Mouse (Mus musculus): ENCODE results near the gene Hist2h2be. TPM values are rescaled to one million over a fixed set of nuclear protein-coding genes. Genes with fewer than 3 reads are reported as not detected.
A peak's percentile ranks its signal among the peaks of the same experiment; 100 is the strongest.
"Not testable (repeated sequence)": the region's sequence is repeated elsewhere in the genome, so short reads cannot be mapped to it uniquely, and the experiment has no call there.

The Hist2h2be gene
- polyA plus RNA-seq, 1 experiment from 2014 or later: 5.0 TPM

- ATAC-seq (ENCODE audit: low FRiP score) (peak; percentile 94), DNase-seq (ENCODE audit: low spot score) (peak; percentile 92)
- H3K27ac ChIP-seq: peak overlapping the region; percentile 97
- H3K27me3 ChIP-seq (ENCODE audit: control insufficient read depth, insufficient read depth, low read length): no peaks in the 10 kb centered on the region
- WGBS: under 1% methylated on average over 50 of the region's 50 CpGs
- H3K9ac ChIP-seq: peak overlapping the region; percentile 81
- peak overlapping the region; percentile 76 for H3K4me2 ChIP-seq (replicated peaks)
- no peaks in the 10 kb centered on the region for H3K9me3 ChIP-seq (ENCODE audit: control insufficient read depth, low read length)
- H3K4me3 ChIP-seq (replicated peaks; ENCODE audit: low read length): peak overlapping the region; percentile 53
- H3K36me3 ChIP-seq (replicated peaks; ENCODE audit: control insufficient read depth, insufficient read depth): peaks cover 26% of the 10 kb centered on the region
- peaks cover 16% of the 10 kb centered on the region for H3K4me1 ChIP-seq (replicated peaks; ENCODE audit: control insufficient read depth, insufficient read depth, low read length)
Measured at GRCm38 (mm10) chr3:96197129-96197749, 23.7 kb upstream of the Hist2h2be start.

GRCm38 (mm10) chr3:96198181-96198580, 22.7 kb upstream of the Hist2h2be start:
- H3K36me3 ChIP-seq (replicated peaks; ENCODE audit: control insufficient read depth, insufficient read depth): peaks cover 17% of the 10 kb centered on the region
- WGBS: 5% methylated on average over 6 of the region's 6 CpGs
- peak overlapping the region; percentile 76 for H3K4me2 ChIP-seq (replicated peaks)
- peak overlapping the region; percentile 81 for H3K9ac ChIP-seq
- H3K4me3 ChIP-seq (replicated peaks; ENCODE audit: low read length): peak overlapping the region; percentile 53
- no peaks in the 10 kb centered on the region for H3K27me3 ChIP-seq (ENCODE audit: control insufficient read depth, insufficient read depth, low read length)
- peak; percentile 32; the same call in 1 of the 2 replicates for ATAC-seq (ENCODE audit: low FRiP score)
- peaks cover 16% of the 10 kb centered on the region for H3K4me1 ChIP-seq (replicated peaks; ENCODE audit: control insufficient read depth, insufficient read depth, low read length)
- peak overlapping the region; percentile 44; the same call in 1 of the 2 replicates for H3K27ac ChIP-seq
- peak; percentile 60 for DNase-seq (ENCODE audit: low spot score)
- no peaks in the 10 kb centered on the region for H3K9me3 ChIP-seq (ENCODE audit: control insufficient read depth, low read length)

GRCm38 (mm10) chr3:96198601-96199251, 22.2 kb upstream of the Hist2h2be start:
- not testable (repeated sequence) for H3K9me3 ChIP-seq (ENCODE audit: control insufficient read depth, low read length); ATAC-seq (ENCODE audit: low FRiP score); H3K4me3 ChIP-seq (replicated peaks; ENCODE audit: low read length); H3K27ac ChIP-seq; DNase-seq (ENCODE audit: low spot score); H3K9ac ChIP-seq; H3K27me3 ChIP-seq (ENCODE audit: control insufficient read depth, insufficient read depth, low read length)
- H3K4me1 ChIP-seq (replicated peaks; ENCODE audit: control insufficient read depth, insufficient read depth, low read length): peaks cover 16% of the 10 kb centered on the region
- peak overlapping the region; percentile 76 for H3K4me2 ChIP-seq (replicated peaks)
- 41% methylated on average over 6 of the region's 8 CpGs for WGBS
- peaks cover 11% of the 10 kb centered on the region for H3K36me3 ChIP-seq (replicated peaks; ENCODE audit: control insufficient read depth, insufficient read depth)

- 76% methylated on average over 2 of the region's 2 CpGs for WGBS
- Histone ChIP-seq H3K9me3 (ENCODE audit: control insufficient read depth, low read length) (no peaks in the 10 kb centered on the region), H3K4me2 (replicated peaks) (no peak overlapping the region), H3K4me1 (replicated peaks; ENCODE audit: control insufficient read depth, insufficient read depth, low read length) (peaks cover 16% of the 10 kb centered on the region), H3K4me3 (replicated peaks; ENCODE audit: low read length) (no peak overlapping the region), H3K9ac (no peak overlapping the region), H3K27me3 (ENCODE audit: control insufficient read depth, insufficient read depth, low read length) (no peaks in the 10 kb centered on the region), H3K36me3 (replicated peaks; ENCODE audit: control insufficient read depth, insufficient read depth) (peaks cover 1% of the 10 kb centered on the region; the same call in 1 of the 2 replicates), H3K27ac (no peak overlapping the region)
- ATAC-seq (ENCODE audit: low FRiP score) (no peak), DNase-seq (ENCODE audit: low spot score) (no peak)
Measured at GRCm38 (mm10) chr3:96199731-96200130, 21.2 kb upstream of the Hist2h2be start.

GRCm38 (mm10) chr3:96207819-96208218, 13.1 kb upstream of the Hist2h2be start:
- H3K36me3 ChIP-seq (replicated peaks; ENCODE audit: control insufficient read depth, insufficient read depth): no peaks in the 10 kb centered on the region
- H3K9ac ChIP-seq: no peak overlapping the region
- no peak overlapping the region for H3K4me2 ChIP-seq (replicated peaks)
- WGBS: 88% methylated on average over 3 of the region's 3 CpGs
- H3K9me3 ChIP-seq (ENCODE audit: control insufficient read depth, low read length): no peaks in the 10 kb centered on the region
- no peak overlapping the region for H3K27ac ChIP-seq
- ATAC-seq (ENCODE audit: low FRiP score): no peak
- no peak for DNase-seq (ENCODE audit: low spot score)
- no peaks in the 10 kb centered on the region for H3K27me3 ChIP-seq (ENCODE audit: control insufficient read depth, insufficient read depth, low read length)
- no peaks in the 10 kb centered on the region for H3K4me1 ChIP-seq (replicated peaks; ENCODE audit: control insufficient read depth, insufficient read depth, low read length)
- H3K4me3 ChIP-seq (replicated peaks; ENCODE audit: low read length): no peak overlapping the region

- no peaks in the 10 kb centered on the region for H3K36me3 ChIP-seq (replicated peaks; ENCODE audit: control insufficient read depth, insufficient read depth)
- H3K4me1 ChIP-seq (replicated peaks; ENCODE audit: control insufficient read depth, insufficient read depth, low read length): no peaks in the 10 kb centered on the region
- H3K4me2 ChIP-seq (replicated peaks): no peak overlapping the region
- no peak overlapping the region for H3K9ac ChIP-seq
- DNase-seq (ENCODE audit: low spot score) (no peak), ATAC-seq (ENCODE audit: low FRiP score) (no peak)
- H3K27me3 ChIP-seq (ENCODE audit: control insufficient read depth, insufficient read depth, low read length): no peaks in the 10 kb centered on the region
- WGBS: 23% methylated on average over 15 of the region's 15 CpGs
- no peak overlapping the region for H3K27ac ChIP-seq
- H3K9me3 ChIP-seq (ENCODE audit: control insufficient read depth, low read length): no peaks in the 10 kb centered on the region
- no peak overlapping the region for H3K4me3 ChIP-seq (replicated peaks; ENCODE audit: low read length)
Measured at GRCm38 (mm10) chr3:96209242-96209641, 11.7 kb upstream of the Hist2h2be start.

- no peak for DNase-seq (ENCODE audit: low spot score)
- under 1% methylated on average over 12 of the region's 12 CpGs for whole genome bisulfite sequencing
Measured at GRCm38 (mm10) chr3:96219191-96219641, 1.7 kb upstream of the Hist2h2be start.

GRCm38 (mm10) chr3:96219661-96220130, 1.2 kb upstream of the Hist2h2be start, which contains the start of the genes Bola1 and Hist2h2ab:
Bola1 (minus strand) TSS chr3:96219709.
Hist2h2ab (plus strand) TSS chr3:96219865.
- WGBS: under 1% methylated on average over 37 of the region's 37 CpGs
- DNase-seq (ENCODE audit: low spot score): peak; percentile 89
- H3K4me3 ChIP-seq (replicated peaks; ENCODE audit: low read length): peak within 1 kb of the TSS; percentile 54
- H3K9ac ChIP-seq: peak within 1 kb of the TSS; percentile 78
- peak; percentile 94 for ATAC-seq (ENCODE audit: low FRiP score)
- peaks cover 29% of the 10 kb centered on the region for H3K4me1 ChIP-seq (replicated peaks; ENCODE audit: control insufficient read depth, insufficient read depth, low read length)
- H3K9me3 ChIP-seq (ENCODE audit: control insufficient read depth, low read length): no peaks in the 10 kb centered on the region
- H3K27ac ChIP-seq: peak within 1 kb of the TSS; percentile 96
- peak within 1 kb of the TSS; percentile 89 for H3K4me2 ChIP-seq (replicated peaks)
- no peaks in the 10 kb centered on the region for H3K27me3 ChIP-seq (ENCODE audit: control insufficient read depth, insufficient read depth, low read length)
- no peaks in the 10 kb centered on the region for H3K36me3 ChIP-seq (replicated peaks; ENCODE audit: control insufficient read depth, insufficient read depth)

More at GRCm38 (mm10) chr3:96219191-96219641, 1.7 kb upstream of the Hist2h2be start:
- Histone ChIP-seq H3K27ac (peak overlapping the region; percentile 96), H3K4me3 (replicated peaks; ENCODE audit: low read length) (peak overlapping the region; percentile 54), H3K36me3 (replicated peaks; ENCODE audit: control insufficient read depth, insufficient read depth) (no peaks in the 10 kb centered on the region), H3K9me3 (ENCODE audit: control insufficient read depth, low read length) (no peaks in the 10 kb centered on the region), H3K9ac (peak overlapping the region; percentile 78), H3K4me1 (replicated peaks; ENCODE audit: control insufficient read depth, insufficient read depth, low read length) (peaks cover 29% of the 10 kb centered on the region), H3K4me2 (replicated peaks) (peak overlapping the region; percentile 89), H3K27me3 (ENCODE audit: control insufficient read depth, insufficient read depth, low read length) (no peaks in the 10 kb centered on the region)
- ATAC-seq (ENCODE audit: low FRiP score): peak; percentile 15; the same call in 1 of the 2 replicates

- H3K27ac ChIP-seq: peak overlapping the region; percentile 96
- peak overlapping the region; percentile 54 for H3K4me3 ChIP-seq (replicated peaks; ENCODE audit: low read length)
- DNase-seq (ENCODE audit: low spot score): peak; percentile 32
- H3K9ac ChIP-seq: peak overlapping the region; percentile 78
- 0 out of 2 replicates have a peak, but pooled peaks have one; percentile 5 for ATAC-seq (ENCODE audit: low FRiP score)
- not testable (repeated sequence) for H3K9me3 ChIP-seq (ENCODE audit: control insufficient read depth, low read length); H3K27me3 ChIP-seq (ENCODE audit: control insufficient read depth, insufficient read depth, low read length); H3K36me3 ChIP-seq (replicated peaks; ENCODE audit: control insufficient read depth, insufficient read depth)
- peaks cover 29% of the 10 kb centered on the region for H3K4me1 ChIP-seq (replicated peaks; ENCODE audit: control insufficient read depth, insufficient read depth, low read length)
- peak overlapping the region; percentile 89 for H3K4me2 ChIP-seq (replicated peaks)
- WGBS: under 1% methylated on average over 29 of the region's 47 CpGs
Measured at GRCm38 (mm10) chr3:96220131-96220764, 671 bp upstream of the Hist2h2be start.

Data from hindbrain, embryonic 14.5 days (tissue).